Mouse (Mus musculus): Measurements from ENCODE around the gene Ank2. TPM values are rescaled to one million over a fixed set of nuclear protein-coding genes. Genes with fewer than 3 reads are reported as not detected.

The Ank2 gene
- polyA plus RNA-seq, 1 experiment from 2014 or later = 78.8 TPM

DNA sequence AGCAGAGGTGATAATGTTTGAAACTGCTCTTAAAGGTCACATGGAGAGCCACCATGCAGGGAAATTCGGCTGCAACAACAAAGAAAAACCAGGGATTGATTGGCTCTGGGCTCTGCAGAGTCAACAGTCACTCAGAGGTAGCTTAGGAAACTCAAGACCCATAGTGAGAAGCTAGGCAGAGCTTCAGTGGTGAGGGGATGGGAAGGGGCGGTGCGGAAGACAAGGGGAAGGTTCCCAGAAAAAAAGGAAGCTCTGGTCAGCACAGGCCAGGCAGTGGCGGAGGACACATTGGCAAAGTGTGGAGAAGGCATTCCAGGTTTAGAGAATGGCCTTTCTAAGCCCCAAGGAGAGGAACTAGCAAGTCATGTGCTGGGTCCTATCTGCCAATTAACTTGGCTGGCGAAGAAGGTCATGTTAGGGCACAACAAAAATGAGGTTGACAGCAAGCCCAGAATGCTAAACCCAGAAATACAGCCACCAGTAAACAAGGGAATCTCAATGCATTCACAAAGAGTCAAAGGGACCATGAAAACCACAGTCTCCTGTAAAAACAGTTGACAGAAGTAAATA, 28.4 kb upstream of the Ank2 start:
- ATAC-seq (replicated peaks; ENCODE audit: low FRiP score) = no peak
- Histone ChIP-seq H3K9me3 (ENCODE audit: control insufficient read depth, low read length) (no peaks in the 10 kb centered on the region), H3K4me1 (replicated peaks; ENCODE audit: control insufficient read depth, insufficient read depth, low read length) (no peaks in the 10 kb centered on the region), H3K4me3 (ENCODE audit: low read depth, low read length) (no peak overlapping the region), H3K4me2 (ENCODE audit: low read depth, low read length, severe bottlenecking) (no peak overlapping the region), H3K36me3 (ENCODE audit: control insufficient read depth, insufficient read depth, low read length) (no peaks in the 10 kb centered on the region), H3K27me3 (ENCODE audit: control insufficient read depth, insufficient read depth, low read length) (no peaks in the 10 kb centered on the region), H3K9ac (ENCODE audit: low read length) (no peak overlapping the region), H3K27ac (ENCODE audit: low read depth, low read length) (no peak overlapping the region)
- DNase-seq (ENCODE audit: low spot score) = no peak
- WGBS = 74% methylated on average over 5 of the region's 5 CpGs

DNA sequence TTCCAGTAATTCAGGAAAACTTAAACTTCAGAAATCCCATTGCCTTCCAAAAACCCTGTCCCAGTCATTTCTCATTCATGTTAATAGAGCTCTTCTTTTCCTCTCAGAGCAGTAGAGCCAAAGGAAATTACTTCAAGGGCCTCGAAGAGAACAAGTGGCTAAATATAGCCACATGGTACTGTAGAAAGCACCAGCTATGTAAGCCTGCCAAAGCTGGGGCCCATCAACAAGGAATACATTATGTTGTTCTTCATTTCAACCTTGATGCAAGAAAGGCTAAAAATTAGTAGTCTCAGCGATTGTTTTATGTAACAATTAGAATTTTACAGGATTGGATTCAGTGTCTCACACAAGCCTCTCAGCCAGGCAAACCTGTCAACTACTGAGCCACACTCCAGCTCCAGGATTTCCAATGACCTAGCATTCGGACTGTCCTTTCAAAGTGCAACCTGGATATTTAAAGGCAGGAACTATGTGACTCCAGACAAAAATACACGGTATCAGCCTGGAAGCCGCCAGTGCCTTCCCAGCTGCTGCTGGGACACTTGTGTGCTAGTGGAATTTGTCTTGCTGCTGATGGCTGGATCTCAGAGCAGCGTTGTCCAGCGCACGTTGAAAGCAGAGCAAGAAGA, 26.2 kb upstream of the Ank2 start:
- Histone ChIP-seq H3K9ac (ENCODE audit: low read length) (no peak overlapping the region), H3K4me2 (ENCODE audit: low read depth, low read length, severe bottlenecking) (no peak overlapping the region), H3K4me3 (ENCODE audit: low read depth, low read length) (no peak overlapping the region), H3K4me1 (replicated peaks; ENCODE audit: control insufficient read depth, insufficient read depth, low read length) (no peaks in the 10 kb centered on the region), H3K27ac (ENCODE audit: low read depth, low read length) (no peak overlapping the region), H3K36me3 (ENCODE audit: control insufficient read depth, insufficient read depth, low read length) (no peaks in the 10 kb centered on the region), H3K27me3 (ENCODE audit: control insufficient read depth, insufficient read depth, low read length) (no peaks in the 10 kb centered on the region), H3K9me3 (ENCODE audit: control insufficient read depth, low read length) (no peaks in the 10 kb centered on the region)
- DNase-seq (ENCODE audit: low spot score) (no peak), ATAC-seq (replicated peaks; ENCODE audit: low FRiP score) (no peak)
- WGBS = 88% methylated on average over 8 of the region's 8 CpGs

DNA sequence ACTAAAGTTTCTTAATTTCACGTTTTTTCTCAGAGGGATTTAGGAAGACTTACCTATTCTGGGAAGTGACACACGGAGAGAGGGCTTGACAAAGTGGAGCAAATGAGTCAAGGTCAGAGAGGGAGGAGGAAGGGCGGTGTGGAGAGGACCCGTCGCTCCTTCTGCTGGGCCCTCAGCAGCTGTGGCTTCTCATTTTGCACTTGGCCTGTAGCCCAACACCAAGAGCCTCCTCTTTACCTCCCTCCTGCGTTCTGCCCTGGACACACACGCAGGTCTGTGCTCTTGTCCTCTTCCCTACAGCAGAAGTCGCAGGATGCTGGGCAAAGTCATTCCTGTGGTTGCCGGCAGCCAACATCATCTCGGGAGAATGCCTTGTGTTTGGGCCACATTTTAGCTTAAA, 22.0 kb upstream of the Ank2 start:
- DNase-seq (ENCODE audit: low spot score) (no peak), ATAC-seq (replicated peaks; ENCODE audit: low FRiP score) (no peak)
- no peak overlapping the region for H3K9ac ChIP-seq (ENCODE audit: low read length)
- H3K27me3 ChIP-seq (ENCODE audit: control insufficient read depth, insufficient read depth, low read length) = no peaks in the 10 kb centered on the region
- no peak overlapping the region for H3K4me3 ChIP-seq (ENCODE audit: low read depth, low read length)
- no peak overlapping the region for H3K27ac ChIP-seq (ENCODE audit: low read depth, low read length)
- H3K36me3 ChIP-seq (ENCODE audit: control insufficient read depth, insufficient read depth, low read length) = no peaks in the 10 kb centered on the region
- no peak overlapping the region for H3K4me2 ChIP-seq (ENCODE audit: low read depth, low read length, severe bottlenecking)
- no peaks in the 10 kb centered on the region for H3K4me1 ChIP-seq (replicated peaks; ENCODE audit: control insufficient read depth, insufficient read depth, low read length)
- no peaks in the 10 kb centered on the region for H3K9me3 ChIP-seq (ENCODE audit: control insufficient read depth, low read length)
- WGBS = 88% methylated on average over 10 of the region's 10 CpGs

DNA sequence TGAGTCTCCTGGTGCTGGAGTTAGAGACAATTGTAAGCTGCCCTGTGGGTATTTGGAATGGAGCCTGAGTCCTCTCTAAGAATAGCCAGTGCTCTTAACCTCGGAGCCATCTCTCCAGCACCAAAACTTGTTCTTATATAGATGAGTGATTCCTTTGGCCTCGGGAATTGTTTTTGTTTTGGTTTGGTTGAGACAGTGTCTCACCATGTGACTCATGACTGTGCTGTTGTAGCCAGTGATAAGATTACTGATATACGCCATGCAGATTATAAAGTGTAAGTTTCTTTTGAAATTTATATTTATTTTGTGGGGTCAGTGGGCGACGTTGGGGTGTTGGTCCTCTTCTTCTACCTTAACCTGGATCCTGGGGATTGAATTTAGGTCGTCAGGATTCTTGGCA, 21.1 kb upstream of the Ank2 start:
- Histone ChIP-seq H3K4me1 (replicated peaks; ENCODE audit: control insufficient read depth, insufficient read depth, low read length) (no peaks in the 10 kb centered on the region), H3K27me3 (ENCODE audit: control insufficient read depth, insufficient read depth, low read length) (no peaks in the 10 kb centered on the region), H3K27ac (ENCODE audit: low read depth, low read length) (no peak overlapping the region), H3K9me3 (ENCODE audit: control insufficient read depth, low read length) (no peaks in the 10 kb centered on the region), H3K4me2 (ENCODE audit: low read depth, low read length, severe bottlenecking) (no peak overlapping the region), H3K4me3 (ENCODE audit: low read depth, low read length) (no peak overlapping the region), H3K36me3 (ENCODE audit: control insufficient read depth, insufficient read depth, low read length) (no peaks in the 10 kb centered on the region), H3K9ac (ENCODE audit: low read length) (no peak overlapping the region)
- DNase-seq (ENCODE audit: low spot score) (no peak), ATAC-seq (replicated peaks; ENCODE audit: low FRiP score) (no peak)
- WGBS = 88% methylated on average over 6 of the region's 6 CpGs

DNA sequence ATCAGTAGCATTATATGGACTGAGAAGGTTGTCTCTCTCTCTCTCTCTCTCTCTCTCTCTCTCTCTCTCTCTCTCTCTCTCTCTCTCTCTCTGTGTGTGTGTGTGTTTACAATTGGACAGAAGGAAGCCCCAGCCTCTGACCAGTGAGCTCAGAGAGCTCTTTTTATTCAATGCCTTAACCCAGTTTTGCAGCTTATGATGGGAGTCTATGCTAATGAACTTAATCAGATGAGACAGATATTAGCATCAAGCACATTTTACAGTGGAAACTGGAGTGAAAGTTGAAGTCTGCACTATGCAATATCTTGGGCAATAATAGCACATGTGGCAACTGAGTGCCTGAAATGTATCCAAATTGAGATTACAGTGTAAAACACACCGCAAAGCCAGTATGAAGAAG, 16.1 kb upstream of the Ank2 start:
- ATAC-seq (replicated peaks; ENCODE audit: low FRiP score) (no peak), DNase-seq (ENCODE audit: low spot score) (no peak)
- Histone ChIP-seq H3K9me3 (ENCODE audit: control insufficient read depth, low read length) (no peaks in the 10 kb centered on the region), H3K4me2 (ENCODE audit: low read depth, low read length, severe bottlenecking) (no peak overlapping the region), H3K36me3 (ENCODE audit: control insufficient read depth, insufficient read depth, low read length) (no peaks in the 10 kb centered on the region), H3K27ac (ENCODE audit: low read depth, low read length) (no peak overlapping the region), H3K4me1 (replicated peaks; ENCODE audit: control insufficient read depth, insufficient read depth, low read length) (no peaks in the 10 kb centered on the region), H3K4me3 (ENCODE audit: low read depth, low read length) (no peak overlapping the region), H3K9ac (ENCODE audit: low read length) (no peak overlapping the region), H3K27me3 (ENCODE audit: control insufficient read depth, insufficient read depth, low read length) (no peaks in the 10 kb centered on the region)
- WGBS = 91% methylated on average over 1 of the region's 1 CpGs

DNA sequence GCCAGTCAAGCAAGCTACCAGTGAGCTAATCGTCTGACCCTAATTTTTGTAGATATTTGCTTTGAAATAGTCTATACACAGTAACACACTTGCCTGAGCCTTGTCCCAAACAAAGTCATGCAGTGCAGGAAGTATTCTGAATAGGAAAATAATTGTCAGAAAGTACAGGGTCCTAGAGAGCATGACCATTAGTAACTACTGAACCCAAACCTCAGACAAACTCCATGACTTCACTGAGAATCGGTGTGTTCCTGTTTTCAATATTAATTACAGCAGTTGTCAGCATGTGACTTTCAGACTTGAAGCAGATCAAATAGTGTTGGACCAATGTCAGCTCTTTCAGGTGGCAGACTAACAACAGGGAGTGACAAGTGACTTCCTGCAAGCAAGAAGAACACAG, 14.5 kb upstream of the Ank2 start:
- Histone ChIP-seq H3K4me1 (replicated peaks; ENCODE audit: control insufficient read depth, insufficient read depth, low read length) (no peaks in the 10 kb centered on the region), H3K27ac (ENCODE audit: low read depth, low read length) (no peak overlapping the region), H3K27me3 (ENCODE audit: control insufficient read depth, insufficient read depth, low read length) (no peaks in the 10 kb centered on the region), H3K4me2 (ENCODE audit: low read depth, low read length, severe bottlenecking) (no peak overlapping the region), H3K9me3 (ENCODE audit: control insufficient read depth, low read length) (no peaks in the 10 kb centered on the region), H3K4me3 (ENCODE audit: low read depth, low read length) (no peak overlapping the region), H3K9ac (ENCODE audit: low read length) (no peak overlapping the region), H3K36me3 (ENCODE audit: control insufficient read depth, insufficient read depth, low read length) (no peaks in the 10 kb centered on the region)
- ATAC-seq (replicated peaks; ENCODE audit: low FRiP score) (no peak), DNase-seq (ENCODE audit: low spot score) (no peak)
- 92% methylated on average over 2 of the region's 2 CpGs for WGBS

DNA sequence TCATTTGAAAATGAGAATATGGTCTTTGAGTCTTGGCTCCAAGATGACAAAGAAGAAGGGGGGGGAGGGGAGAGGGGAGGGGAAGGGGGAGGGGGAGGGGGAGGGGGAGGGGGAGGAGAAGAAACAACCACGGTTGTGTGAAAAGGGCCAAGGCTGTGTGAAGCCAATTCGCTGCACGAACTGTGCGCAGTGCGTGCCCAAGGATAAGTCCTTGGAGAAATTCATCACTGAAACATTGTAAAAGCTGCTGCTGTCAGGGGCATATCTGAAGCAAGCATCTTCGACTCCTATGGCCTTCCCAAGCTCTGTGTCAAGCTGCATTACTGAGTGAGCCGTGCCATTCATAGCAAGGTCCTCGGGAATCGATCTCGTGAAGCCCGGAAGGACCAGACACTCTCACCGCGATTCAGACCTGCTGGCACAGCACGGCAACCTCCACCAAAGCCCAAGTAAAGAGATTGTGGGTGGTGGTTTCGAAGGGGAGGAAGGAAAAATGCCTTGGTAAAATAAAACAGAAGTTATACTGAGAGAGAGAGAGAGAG, 13.7 kb upstream of the Ank2 start:
- Histone ChIP-seq H3K9ac (ENCODE audit: low read length) (no peak overlapping the region), H3K4me3 (ENCODE audit: low read depth, low read length) (no peak overlapping the region), H3K27me3 (ENCODE audit: control insufficient read depth, insufficient read depth, low read length) (no peaks in the 10 kb centered on the region), H3K9me3 (ENCODE audit: control insufficient read depth, low read length) (no peaks in the 10 kb centered on the region), H3K27ac (ENCODE audit: low read depth, low read length) (no peak overlapping the region), H3K36me3 (ENCODE audit: control insufficient read depth, insufficient read depth, low read length) (no peaks in the 10 kb centered on the region), H3K4me2 (ENCODE audit: low read depth, low read length, severe bottlenecking) (no peak overlapping the region), H3K4me1 (replicated peaks; ENCODE audit: control insufficient read depth, insufficient read depth, low read length) (no peaks in the 10 kb centered on the region)
- ATAC-seq (replicated peaks; ENCODE audit: low FRiP score) (no peak), DNase-seq (ENCODE audit: low spot score) (no peak)
- 76% methylated on average over 15 of the region's 15 CpGs for WGBS

DNA sequence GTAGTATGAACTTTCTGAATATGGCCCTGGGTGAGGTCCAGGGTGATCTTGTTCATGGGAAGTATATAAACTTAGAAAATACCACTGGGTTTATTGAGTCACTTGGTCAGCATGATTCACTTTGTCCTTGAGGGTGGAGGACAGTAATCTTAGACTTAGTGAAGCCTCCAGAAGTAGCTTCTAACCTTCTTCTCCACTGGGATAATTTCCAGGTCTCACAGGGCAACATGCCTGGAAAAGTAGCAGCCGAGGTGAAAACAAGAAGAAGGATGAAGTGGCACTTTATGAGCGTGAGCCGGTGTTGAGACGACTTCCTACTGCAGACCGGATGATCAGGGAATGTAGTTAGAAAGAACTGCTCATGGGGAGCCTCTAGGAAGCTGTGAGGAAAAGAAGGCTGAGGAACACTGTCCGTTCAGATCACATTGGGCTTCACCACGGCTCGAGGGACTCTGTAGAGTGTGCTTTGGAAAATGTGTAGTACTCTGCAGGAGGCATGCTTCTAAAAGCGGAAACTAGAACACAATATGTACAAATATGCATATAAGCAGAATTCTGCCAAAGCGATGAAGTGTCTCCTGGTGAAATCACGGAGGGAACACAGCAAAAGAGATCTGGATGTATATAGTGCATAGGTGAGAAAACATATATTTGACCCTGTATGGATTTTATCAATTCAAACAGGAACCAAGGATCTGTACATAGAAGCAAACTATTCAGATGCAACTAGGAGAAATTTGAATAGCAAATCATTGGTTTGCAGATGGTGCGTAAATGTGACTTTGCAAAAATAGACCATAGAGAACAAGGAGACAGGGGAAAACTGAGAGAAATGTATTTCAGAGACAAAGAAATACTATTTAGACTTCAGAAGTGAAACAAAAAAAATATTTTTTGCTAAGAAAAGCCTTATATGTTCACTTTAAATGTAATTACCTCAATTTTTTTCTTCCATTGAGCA, 12.9 kb upstream of the Ank2 start:
- Histone ChIP-seq H3K36me3 (ENCODE audit: control insufficient read depth, insufficient read depth, low read length) (no peaks in the 10 kb centered on the region), H3K4me1 (replicated peaks; ENCODE audit: control insufficient read depth, insufficient read depth, low read length) (no peaks in the 10 kb centered on the region), H3K27ac (ENCODE audit: low read depth, low read length) (no peak overlapping the region), H3K4me2 (ENCODE audit: low read depth, low read length, severe bottlenecking) (no peak overlapping the region), H3K27me3 (ENCODE audit: control insufficient read depth, insufficient read depth, low read length) (no peaks in the 10 kb centered on the region), H3K9me3 (ENCODE audit: control insufficient read depth, low read length) (no peaks in the 10 kb centered on the region), H3K9ac (ENCODE audit: low read length) (no peak overlapping the region), H3K4me3 (ENCODE audit: low read depth, low read length) (no peak overlapping the region)
- DNase-seq (ENCODE audit: low spot score) (no peak), ATAC-seq (replicated peaks; ENCODE audit: low FRiP score) (no peak)
- 85% methylated on average over 12 of the region's 12 CpGs for WGBS
